Mouse (Mus musculus) skeletal muscle tissue, adult 2 months (tissue): ENCODE measurements around the gene Gadd45gip1.
A peak's percentile ranks its signal among the peaks of the same experiment; 100 is the strongest.

Experiments
- DNase-seq: peaks from one replicate; pipeline ENCODE4 v3.0.0-alpha.2; 2012; ENCODE audit warnings: low read depth, low spot score

The Gadd45gip1 gene

GRCm38 (mm10) chr8:84847684-84848435 is 16.5 kb downstream of the Gadd45gip1 start:
- no peak for DNase-seq

DNA sequence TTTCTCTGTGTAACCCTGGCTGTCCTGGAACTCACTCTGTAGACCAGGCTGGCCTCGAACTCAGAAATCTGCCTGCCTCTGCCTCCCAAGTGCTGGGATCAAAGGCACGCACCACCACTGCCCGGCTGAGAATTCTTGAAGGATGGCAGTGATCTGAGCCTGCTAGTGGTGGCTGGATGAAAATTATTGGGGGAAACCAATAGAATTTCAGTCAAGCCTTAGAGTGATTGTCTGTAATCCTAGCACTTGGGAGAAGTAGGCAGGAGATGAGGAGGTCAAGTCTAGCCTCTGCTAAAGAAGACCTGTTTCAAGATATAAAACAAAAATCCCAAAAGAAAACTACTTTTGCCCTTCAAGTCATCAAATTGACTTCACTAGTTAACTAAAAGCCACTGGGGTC is 25.1 kb downstream of the Gadd45gip1 start:
- DNase-seq = no peak

DNA sequence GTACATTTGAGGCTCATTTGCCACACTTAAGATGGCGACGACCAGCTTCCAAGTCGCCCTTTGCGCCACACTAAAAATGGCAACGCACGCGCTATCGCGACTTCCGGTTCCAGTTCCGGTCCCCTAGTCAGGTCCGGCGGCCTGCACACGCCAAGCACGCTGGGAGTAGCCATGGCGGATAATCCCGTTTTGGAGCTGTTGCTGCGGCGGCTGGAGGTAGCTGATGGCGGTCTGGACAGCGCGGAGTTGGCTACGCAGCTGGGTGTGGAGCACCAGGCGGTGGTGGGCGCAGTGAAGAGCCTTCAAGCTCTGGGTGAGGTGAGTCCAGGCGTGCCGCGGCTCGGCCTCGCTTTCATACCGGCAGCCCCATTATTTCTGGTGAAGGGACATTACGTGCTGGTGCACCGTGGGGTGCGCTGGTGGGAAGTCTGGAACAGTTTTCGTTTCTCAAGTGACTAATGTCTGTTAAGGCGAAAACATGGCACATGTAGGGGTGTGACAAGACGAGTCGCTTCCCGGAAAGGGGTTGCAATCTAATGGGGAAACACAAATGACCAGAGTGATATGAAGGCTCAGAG is 25.6 kb downstream of the Gadd45gip1 start, which contains the start of gene Farsa:
TSS of gene Farsa (plus strand) at position 126 of the 578 bp plus-strand sequence.
- peak; percentile 91 for DNase-seq

DNA sequence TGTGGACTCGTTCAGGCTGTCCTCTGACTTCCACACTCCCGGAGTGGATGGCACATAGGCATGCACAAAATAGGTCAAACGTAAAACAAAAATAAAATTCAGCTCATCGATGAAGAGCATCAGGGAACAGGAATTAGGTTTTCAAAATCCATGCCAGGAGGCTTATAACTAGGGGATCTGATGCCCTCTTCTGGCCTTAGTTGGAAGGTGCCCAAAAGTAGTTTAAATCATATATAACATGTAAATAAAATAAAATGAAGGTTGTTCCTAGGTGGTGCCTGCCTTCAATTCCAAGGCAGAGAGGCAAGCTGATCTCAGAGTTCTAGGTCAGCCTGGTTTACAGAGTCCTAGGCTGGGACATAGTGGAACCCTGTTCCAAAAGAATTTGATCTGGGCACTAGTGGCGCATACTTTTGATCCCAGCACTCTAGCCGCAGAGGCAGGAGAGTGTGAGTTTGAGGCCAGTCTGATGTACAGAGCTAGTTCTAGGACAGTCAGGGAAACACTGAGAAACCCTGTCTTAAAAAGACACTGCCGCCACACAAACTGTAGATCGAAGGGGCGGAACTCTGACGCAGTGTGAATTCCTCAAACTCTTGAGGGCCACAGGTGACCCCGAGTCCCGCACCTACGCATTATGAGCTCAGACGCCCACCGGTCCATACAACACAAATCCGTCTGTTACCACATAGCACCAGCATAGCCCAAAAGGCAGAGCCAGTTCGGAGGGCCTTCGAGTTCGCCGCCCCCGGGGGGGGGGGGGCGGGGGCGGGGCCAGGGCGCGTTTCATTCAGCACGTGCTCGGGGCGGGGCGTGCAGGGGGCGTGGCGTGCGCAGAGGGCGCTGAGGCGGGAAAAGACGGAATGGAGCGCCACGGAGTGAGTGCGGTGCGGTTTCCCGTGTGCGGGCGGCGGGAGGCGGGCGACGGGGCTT is 40.3 kb downstream of the Gadd45gip1 start, which contains the start of gene Syce2:
TSS of gene Syce2 (plus strand) at position 736 of the 933 bp plus-strand sequence.
- DNase-seq = no peak

DNA sequence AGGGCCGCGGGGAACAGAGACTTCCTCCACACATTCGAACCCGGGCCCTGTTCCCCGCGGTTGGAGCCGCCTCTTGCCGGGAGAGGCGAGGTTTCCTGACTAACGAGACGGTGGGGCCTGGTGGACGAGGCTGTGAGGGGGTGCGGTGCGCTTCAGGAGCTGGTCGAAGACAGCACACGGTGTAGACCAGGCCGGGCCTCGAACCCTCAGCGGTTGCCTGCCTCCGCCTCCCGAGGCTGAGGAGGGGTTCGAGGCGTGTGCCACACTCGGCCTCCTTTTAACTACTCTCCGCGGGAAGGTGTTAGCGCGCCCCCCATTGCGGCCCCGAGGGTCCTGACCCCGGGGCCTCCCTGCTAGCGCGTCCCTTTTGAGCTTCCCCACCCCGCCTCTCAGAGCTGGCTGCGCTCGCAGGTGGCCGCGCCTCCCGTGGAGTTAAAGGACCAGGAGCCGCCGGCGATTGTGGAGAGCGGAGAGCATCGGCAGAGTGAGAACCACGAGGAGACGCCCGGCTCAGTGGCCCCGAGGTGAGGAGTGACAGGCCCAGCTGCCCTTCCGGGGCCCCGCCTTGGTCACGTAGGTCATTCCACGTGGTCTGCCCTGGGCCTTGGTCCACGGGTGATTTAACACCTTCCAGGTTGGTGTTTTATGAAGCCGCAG is 41.1 kb downstream of the Gadd45gip1 start:
- no peak for DNase-seq

DNA sequence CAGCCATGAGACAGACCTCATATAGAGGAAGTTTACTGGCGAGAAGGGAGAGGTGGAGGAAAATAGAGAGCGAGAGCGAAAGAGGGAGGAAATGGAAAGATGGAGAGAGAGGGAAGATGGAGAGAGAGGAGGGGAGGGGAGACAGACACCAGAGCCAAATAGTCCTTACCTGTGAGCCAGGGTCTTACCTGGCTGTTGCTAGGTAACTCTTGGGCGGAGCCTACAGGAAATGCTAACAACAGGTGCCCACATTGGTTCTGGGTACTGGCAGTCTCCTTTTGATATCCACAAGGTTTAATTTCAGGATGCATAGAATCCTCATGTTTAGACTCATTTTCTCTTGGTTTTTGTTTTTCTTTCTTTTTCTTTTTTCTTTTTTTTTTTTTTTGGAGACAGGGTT is 41.7 kb downstream of the Gadd45gip1 start:
- DNase-seq = no peak

DNA sequence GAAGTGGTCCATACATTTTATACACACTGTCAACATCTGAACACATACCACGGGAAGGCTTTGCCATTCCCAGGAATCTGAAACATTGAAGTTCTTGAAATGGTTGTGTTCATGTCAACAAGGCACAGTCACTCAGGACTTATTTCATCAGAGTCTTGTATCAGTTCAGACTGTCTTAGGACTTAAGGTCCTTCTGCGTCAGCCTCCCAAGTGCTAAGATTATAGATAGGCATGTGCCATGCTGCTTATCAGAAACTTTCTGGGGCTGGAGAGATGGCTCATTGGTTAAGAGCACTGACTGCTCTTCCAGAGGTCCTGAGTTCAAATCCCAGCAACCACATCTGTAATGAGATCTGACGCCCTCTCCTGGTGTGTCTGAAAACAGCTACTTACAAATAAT is 43.0 kb downstream of the Gadd45gip1 start:
- no peak for DNase-seq

- no peak for DNase-seq
Measured at GRCm38 (mm10) chr8:84877297-84878035, 46.1 kb downstream of the Gadd45gip1 start.

DNA sequence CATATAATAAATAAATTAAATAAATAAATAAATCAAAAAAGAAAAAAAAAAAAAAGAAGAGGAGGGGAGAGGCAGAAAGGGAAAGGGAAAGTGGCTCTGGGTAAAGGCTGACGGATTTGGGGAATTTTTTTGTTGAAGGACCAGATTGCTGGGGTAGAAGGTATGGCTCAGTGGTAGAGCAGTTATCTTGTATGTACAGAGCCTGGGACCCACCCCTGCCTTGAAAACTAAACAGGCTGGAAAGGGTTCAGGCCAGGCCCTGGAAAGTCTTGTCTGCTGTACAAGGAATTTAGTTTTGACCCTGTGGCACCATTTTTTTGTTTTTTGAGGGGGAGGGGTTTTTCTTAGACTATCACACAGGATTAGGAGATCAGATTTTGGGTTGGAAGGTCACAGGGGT is 47.6 kb downstream of the Gadd45gip1 start:
- no peak for DNase-seq

DNA sequence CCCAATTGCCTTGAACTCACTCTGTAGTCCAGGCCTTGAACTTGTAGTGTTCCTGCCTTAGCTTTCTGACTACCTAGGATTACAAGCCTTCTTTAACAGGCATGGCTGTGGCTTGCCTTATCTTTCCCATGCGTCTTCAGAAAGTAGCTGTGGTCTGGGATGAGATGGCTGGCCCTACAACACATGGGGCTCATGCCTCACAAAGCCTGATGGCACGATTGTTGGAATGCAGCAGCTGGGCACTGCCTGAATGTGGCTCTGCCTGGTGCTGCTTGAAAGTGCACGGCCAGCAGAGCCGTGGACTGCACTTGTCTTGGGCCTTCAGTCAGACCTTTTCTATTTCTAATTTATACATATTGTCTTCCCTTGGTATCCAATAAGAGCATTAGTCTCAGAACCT is 53.4 kb downstream of the Gadd45gip1 start:
- no peak for DNase-seq
